Mouse (Mus musculus) forebrain, embryonic 10.5 days (tissue): ENCODE data around the gene Pgpep1l. TPM values are rescaled to one million over a fixed set of nuclear protein-coding genes. Genes with fewer than 3 reads are reported as not detected.

Experiments
- polyA plus RNA-seq: library from polyadenylated mRNA; unstranded; fragments of >200 nt; fragmentation: Nextera tagmentation; extraction: Ambion mirVana; gene quantifications from 2 replicates; pipeline ENCODE4 v1.2.1, GENCODE M21; 2016

Pgpep1l gene
- polyA plus RNA-seq, 1 experiment from 2014 or later: not detected

Other genes with a start within 250 kb of the Pgpep1l start
- gene Fam169b, start 9.6 kb upstream of the Pgpep1l start, polyA plus RNA-seq: 0.12 and 0.38 TPM in 2 replicates